Mouse (Mus musculus) stomach, embryonic 16.5 days (tissue): ENCODE data around the gene Ccdc51. TPM values are rescaled to one million over a fixed set of nuclear protein-coding genes. Genes with fewer than 3 reads are reported as not detected.

Experiments used
- ATAC-seq: fragments of 200-750 bp; cut with Nextera tagmentation; 2 replicates; pipeline ENCODE4 v1.8.0; 2017; ENCODE audit warnings: moderate number of reproducible peaks, moderate TSS enrichment; ENCODE audit not compliant: insufficient read depth, low FRiP score
- H3K27ac ChIP-seq: fragments of 300-500 bp; sonication (generic); 2 replicates; pipeline ENCODE4 v1.5.1; 2014; ENCODE audit warnings: low read length
- H3K27me3 ChIP-seq: fragments of 300-500 bp; sonication (generic); 2 replicates; pipeline ENCODE4 v1.6.1; 2014; ENCODE audit warnings: low read length, control low read depth, mixed read lengths; ENCODE audit not compliant: control insufficient read depth, insufficient read depth
- H3K36me3 ChIP-seq: fragments of 300-500 bp; sonication (generic); 2 replicates; pipeline ENCODE4 v1.6.1; 2014; ENCODE audit warnings: low read length; ENCODE audit not compliant: control insufficient read depth, insufficient read depth
- H3K4me1 ChIP-seq: fragments of 300-500 bp; sonication (generic); 2 replicates; pipeline ENCODE4 v1.6.1; 2014; ENCODE audit warnings: low read length, control low read depth, mixed read lengths; ENCODE audit not compliant: control insufficient read depth, insufficient read depth
- H3K4me2 ChIP-seq: fragments of 300-500 bp; sonication (generic); 2 replicates; pipeline ENCODE4 v1.6.1; 2014; ENCODE audit warnings: low read depth, low read length, mixed read lengths
- H3K4me3 ChIP-seq: fragments of 300-500 bp; sonication (generic); replicated peaks from 2 replicates; pipeline ENCODE4 v1.5.1; 2014; ENCODE audit warnings: mild to moderate bottlenecking, low read length
- H3K9ac ChIP-seq: fragments of 300-500 bp; sonication (generic); 2 replicates; pipeline ENCODE4 v1.6.1; 2014; ENCODE audit warnings: low read length
- H3K9me3 ChIP-seq: fragments of 300-500 bp; sonication (generic); replicated peaks from 2 replicates; pipeline ENCODE4 v1.6.1; 2016; ENCODE audit warnings: low read length, control low read depth; ENCODE audit not compliant: control insufficient read depth
- WGBS: fragments of 180-500 bp; shearing (Covaris S2); extraction: QIAGEN DNeasy Blood & Tissue Kit; methylation state at CpG from one replicate; pipeline ENCODE4 v1.1.7; 2014; 5-methylcytosine and 5-hydroxymethylcytosine counted together
- polyA plus RNA-seq: library from polyadenylated mRNA; unstranded; fragments of >200 nt; fragmentation: Nextera tagmentation; extraction: Ambion mirVana; gene quantifications from 2 replicates; pipeline ENCODE4 v1.2.1, GENCODE M21; 2015

The Ccdc51 gene
- 15.8 and 17.3 TPM in 2 replicates for polyA plus RNA-seq

- Histone ChIP-seq H3K27me3 (no peaks in the 10 kb centered on the region), H3K4me2 (peak within 1 kb of the TSS; percentile 83), H3K9ac (peak within 1 kb of the TSS; percentile 84), H3K4me1 (peaks cover 17% of the 10 kb centered on the region), H3K36me3 (0 out of 2 replicates have a peak, but pooled peaks cover 7% of the 10 kb centered on the region), H3K27ac (peak within 1 kb of the TSS; percentile 58), H3K9me3 (no peaks in the 10 kb centered on the region), H3K4me3 (peak within 1 kb of the TSS; percentile 75)
- under 1% methylated on average over 37 of the region's 37 CpGs for WGBS
- peak; percentile 97 for ATAC-seq
These were observed at the start of gene Ccdc51, which contains the start of gene Tma7 for GRCm38 (mm10) chr9:109082124-109082800. Gene Ccdc51, plus strand, starts transcription at chr9:109082493. Gene Tma7, minus strand, starts transcription at chr9:109082587.

GRCm38 (mm10) chr9:109038086-109038895, 44.0 kb upstream of the Ccdc51 start, which contains the start of gene Shisa5:
Gene Shisa5, plus strand, starts transcription at chr9:109038565.
- peak; percentile 88 for ATAC-seq
- Histone ChIP-seq H3K4me2 (peak within 1 kb of the TSS; percentile 71), H3K36me3 (no peaks in the 10 kb centered on the region), H3K9me3 (no peaks in the 10 kb centered on the region), H3K27ac (peak within 1 kb of the TSS; percentile 84), H3K4me3 (peak within 1 kb of the TSS; percentile 82), H3K27me3 (no peaks in the 10 kb centered on the region), H3K4me1 (peaks cover 17% of the 10 kb centered on the region), H3K9ac (peak within 1 kb of the TSS; percentile 90)
- WGBS, result 0% methylated on average over 38 of the region's 40 CpGs

- Histone ChIP-seq H3K9me3 (no peaks in the 10 kb centered on the region), H3K4me2 (peak overlapping the region; percentile 71), H3K27ac (peak overlapping the region; percentile 84), H3K9ac (peak overlapping the region; percentile 90), H3K4me3 (peak overlapping the region; percentile 82), H3K4me1 (peaks cover 17% of the 10 kb centered on the region), H3K36me3 (no peaks in the 10 kb centered on the region), H3K27me3 (no peaks in the 10 kb centered on the region)
- 17% methylated on average over 8 of the region's 8 CpGs for WGBS
- peak; percentile 61; the same call in 1 of the 2 replicates for ATAC-seq
These were observed 43.4 kb upstream of the Ccdc51 start for GRCm38 (mm10) chr9:109038901-109039364.

- Histone ChIP-seq H3K4me1 (peaks cover 17% of the 10 kb centered on the region), H3K4me2 (peak overlapping the region; percentile 71), H3K27ac (peak overlapping the region; percentile 84; the same call in 1 of the 2 replicates), H3K9ac (peak overlapping the region; percentile 90), H3K27me3 (no peaks in the 10 kb centered on the region), H3K36me3 (no peaks in the 10 kb centered on the region), H3K9me3 (no peaks in the 10 kb centered on the region), H3K4me3 (peak overlapping the region; percentile 82)
- no peak for ATAC-seq
- WGBS, result 80% methylated on average over 4 of the region's 4 CpGs
These were observed 42.6 kb upstream of the Ccdc51 start for GRCm38 (mm10) chr9:109039681-109040080.

GRCm38 (mm10) chr9:109040216-109040615, 42.1 kb upstream of the Ccdc51 start:
- H3K9me3 ChIP-seq, result no peaks in the 10 kb centered on the region
- peak overlapping the region; percentile 71 for H3K4me2 ChIP-seq
- H3K4me1 ChIP-seq, result peaks cover 17% of the 10 kb centered on the region
- H3K36me3 ChIP-seq, result no peaks in the 10 kb centered on the region
- no peak for ATAC-seq
- no peaks in the 10 kb centered on the region for H3K27me3 ChIP-seq
- peak overlapping the region; percentile 66 for H3K27ac ChIP-seq
- H3K4me3 ChIP-seq, result peak overlapping the region; percentile 10; the same call in 1 of the 2 replicates
- 73% methylated on average over 8 of the region's 8 CpGs for whole genome bisulfite sequencing
- H3K9ac ChIP-seq, result peak overlapping the region; percentile 37; the same call in 1 of the 2 replicates

- peak overlapping the region; percentile 10; the same call in 1 of the 2 replicates for H3K4me3 ChIP-seq
- 48% methylated on average over 6 of the region's 6 CpGs for WGBS
- no peaks in the 10 kb centered on the region for H3K9me3 ChIP-seq
- no peaks in the 10 kb centered on the region for H3K27me3 ChIP-seq
- no peaks in the 10 kb centered on the region for H3K36me3 ChIP-seq
- peak overlapping the region; percentile 71 for H3K4me2 ChIP-seq
- peak; percentile 87 for ATAC-seq
- peak overlapping the region; percentile 66 for H3K27ac ChIP-seq
- H3K9ac ChIP-seq, result peak overlapping the region; percentile 37
- H3K4me1 ChIP-seq, result peaks cover 17% of the 10 kb centered on the region
These were observed 41.4 kb upstream of the Ccdc51 start for GRCm38 (mm10) chr9:109040906-109041305.

GRCm38 (mm10) chr9:109041351-109041750, 40.9 kb upstream of the Ccdc51 start:
- Histone ChIP-seq H3K27me3 (no peaks in the 10 kb centered on the region), H3K36me3 (no peaks in the 10 kb centered on the region), H3K9me3 (no peaks in the 10 kb centered on the region), H3K27ac (peak overlapping the region; percentile 44), H3K4me3 (peak overlapping the region; percentile 10; the same call in 1 of the 2 replicates), H3K4me2 (peak overlapping the region; percentile 71; the same call in 1 of the 2 replicates), H3K4me1 (peaks cover 17% of the 10 kb centered on the region), H3K9ac (no peak overlapping the region; the same call in 1 of the 2 replicates)
- ATAC-seq, result no peak
- 47% methylated on average over 7 of the region's 7 CpGs for WGBS

GRCm38 (mm10) chr9:109046306-109046705, 36.0 kb upstream of the Ccdc51 start:
- Histone ChIP-seq H3K4me1 (no peaks in the 10 kb centered on the region), H3K27ac (no peak overlapping the region), H3K9ac (no peak overlapping the region), H3K4me2 (no peak overlapping the region), H3K27me3 (no peaks in the 10 kb centered on the region), H3K36me3 (no peaks in the 10 kb centered on the region), H3K9me3 (no peaks in the 10 kb centered on the region), H3K4me3 (no peak overlapping the region)
- ATAC-seq, result no peak
- WGBS, result 43% methylated on average over 5 of the region's 5 CpGs
